Mouse (Mus musculus) neural tube, embryonic 14.5 days (tissue): Measurements from ENCODE around the gene Arhgef11. TPM values are rescaled to one million over a fixed set of nuclear protein-coding genes. Genes with fewer than 3 reads are reported as not detected.

Source experiments
- ATAC-seq: fragments of 200-750 bp; cut with Nextera tagmentation; 2 replicates; pipeline ENCODE4 v1.8.0; 2017; ENCODE audit warnings: low read depth, mild to moderate bottlenecking, moderate TSS enrichment, moderate library complexity
- H3K27ac ChIP-seq: fragments of 300-500 bp; sonication (generic); 2 replicates; pipeline ENCODE4 v1.5.1; 2014; ENCODE audit warnings: low read depth, mild to moderate bottlenecking, control low read depth, low read length, moderate library complexity, mixed read lengths
- H3K27me3 ChIP-seq: fragments of 300-500 bp; sonication (generic); 2 replicates; pipeline ENCODE4 v1.6.1; 2014; ENCODE audit warnings: low read length; ENCODE audit not compliant: control insufficient read depth, insufficient read depth
- H3K36me3 ChIP-seq: fragments of 300-500 bp; sonication (generic); 2 replicates; pipeline ENCODE4 v1.6.1; 2014; ENCODE audit warnings: low read length, mixed read lengths; ENCODE audit not compliant: control insufficient read depth, insufficient read depth
- H3K4me1 ChIP-seq: fragments of 300-500 bp; sonication (generic); 2 replicates; pipeline ENCODE4 v1.6.1; 2014; ENCODE audit warnings: low read length; ENCODE audit not compliant: control insufficient read depth, insufficient read depth
- H3K4me2 ChIP-seq: fragments of 300-500 bp; sonication (generic); 2 replicates; pipeline ENCODE4 v1.6.1; 2014; ENCODE audit warnings: mild to moderate bottlenecking, low read depth, low read length, control low read depth
- H3K4me3 ChIP-seq: fragments of 300-500 bp; sonication (generic); 2 replicates; pipeline ENCODE4 v1.5.1; 2014; ENCODE audit warnings: low read depth, low read length, control low read depth, mixed read lengths
- H3K9ac ChIP-seq: fragments of 300-500 bp; sonication (generic); replicated peaks from 2 replicates; pipeline ENCODE4 v1.6.1; 2014; ENCODE audit warnings: low read depth, mild to moderate bottlenecking, control low read depth, low read length, mixed read lengths
- H3K9me3 ChIP-seq: fragments of 300-500 bp; sonication (generic); 2 replicates; pipeline ENCODE4 v1.6.1; 2016; ENCODE audit warnings: low read length; ENCODE audit not compliant: control insufficient read depth
- WGBS: fragments of 180-500 bp; shearing (Covaris S2); extraction: QIAGEN DNeasy Blood & Tissue Kit; methylation state at CpG from one replicate; pipeline ENCODE4 v1.1.7; 2014; 5-methylcytosine and 5-hydroxymethylcytosine counted together
- microRNA-seq: library from miRNA; unstranded; fragments of <30 nt; microRNA quantifications from one replicate; pipeline ENCODE4, GENCODE M21; 2016
- polyA plus RNA-seq: library from polyadenylated mRNA; unstranded; fragments of >200 nt; fragmentation: Nextera tagmentation; extraction: Ambion mirVana; gene quantifications from 2 replicates; pipeline ENCODE4 v1.2.1, GENCODE M21; 2014

Arhgef11 gene
- polyA plus RNA-seq, 1 experiment from 2014 or later = 28.6 TPM

DNA sequence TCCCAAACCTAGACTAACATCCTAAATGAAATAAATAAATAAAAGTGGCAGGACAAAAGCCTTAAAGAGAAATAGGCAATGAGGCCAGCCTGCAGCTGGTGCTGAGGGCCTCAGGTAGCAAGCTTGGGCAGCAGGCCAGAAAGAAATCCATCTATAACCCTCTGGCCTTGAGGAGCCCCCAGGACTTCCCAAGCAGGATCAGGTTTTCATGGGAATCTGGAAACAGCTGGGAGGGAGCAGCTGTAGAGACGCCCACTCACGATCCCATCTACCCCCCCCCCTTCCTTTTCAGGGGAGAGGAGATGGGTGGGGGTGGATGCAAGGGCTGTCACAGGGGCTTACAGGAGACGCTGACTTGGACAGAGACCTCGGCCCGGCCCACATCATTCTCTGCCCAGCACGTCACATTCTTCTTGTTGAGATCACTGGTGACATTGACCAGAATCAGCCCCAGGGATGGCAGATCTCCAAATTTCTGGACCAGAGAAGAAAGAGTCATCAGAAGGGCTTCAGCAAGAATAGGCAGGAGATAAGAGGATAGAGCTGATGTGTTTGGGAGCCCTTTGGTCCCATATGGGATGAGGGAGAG, 168.4 kb downstream of the Arhgef11 start:
- Histone ChIP-seq H3K4me1 (no peaks in the 10 kb centered on the region), H3K27me3 (no peaks in the 10 kb centered on the region), H3K9me3 (no peaks in the 10 kb centered on the region), H3K4me2 (no peak overlapping the region), H3K4me3 (no peak overlapping the region), H3K36me3 (no peaks in the 10 kb centered on the region), H3K27ac (no peak overlapping the region), H3K9ac (0 out of 2 replicates have a peak overlapping the region, but pooled peaks have one; percentile 1)
- no peak for ATAC-seq
- 54% methylated on average over 6 of the region's 6 CpGs for WGBS

Small RNA genes lying within 50 kb of the gene (microRNA-seq; reads per million reads assigned to microRNA genes)
- not detected for gene Gm24109

Other genes with a start within 250 kb of the Arhgef11 start
- gene Fcrl1, start 241.2 kb upstream of the Arhgef11 start, polyA plus RNA-seq = not detected in 2 replicates
- not detected in 2 replicates for gene Fcrl5, start 181.8 kb upstream of the Arhgef11 start, polyA plus RNA-seq
- gene Etv3, start 92.2 kb upstream of the Arhgef11 start, polyA plus RNA-seq = 7.3 and 7.8 TPM in 2 replicates
- 0.52 and 0.77 TPM in 2 replicates for gene Lrrc71, start 131.1 kb downstream of the Arhgef11 start, polyA plus RNA-seq
- gene Ntrk1, start 177.6 kb downstream of the Arhgef11 start, polyA plus RNA-seq = 0.80 and 103 TPM in 2 replicates
- gene Insrr, start 179.4 kb downstream of the Arhgef11 start, polyA plus RNA-seq = 0.27 and 3.1 TPM in 2 replicates
- gene Pear1, start 206.7 kb downstream of the Arhgef11 start, polyA plus RNA-seq = 3.6 and 9.1 TPM in 2 replicates
- gene Sh2d2a, start 229.2 kb downstream of the Arhgef11 start, polyA plus RNA-seq = not detected in 2 replicates